Mouse (Mus musculus) gastrocnemius, adult 8-10 months (tissue): ENCODE data around the gene Uba5. TPM values are rescaled to one million over a fixed set of nuclear protein-coding genes. Genes with fewer than 3 reads are reported as not detected.

Experiments used
- total RNA-seq, 4 experiments: library from RNA; stranded (reverse); gene quantifications; 2 replicates each; pipeline ENCODE4 v1.2.4; 2022

The Uba5 gene
- total RNA-seq, 4 experiments from 2014 or later = 11.0 to 14.9 (median 12.4) TPM

Other genes starting within 250 kb of the Uba5 start
- 1 to 10 TPM in 3 of 4 experiments, under 1 TPM in 1; 0.99 to 2.7 (median 1.1) TPM for gene Nphp3, start 60.6 kb downstream of the Uba5 start, total RNA-seq
- gene Gm28305, start 22.5 kb downstream of the Uba5 start, total RNA-seq = not detected
- 10 to 100 TPM; 44.8 to 52.2 (median 51.3) TPM for gene Acad11, start 243 bp upstream of the Uba5 start, total RNA-seq
- gene Ackr4, start 63.8 kb upstream of the Uba5 start, total RNA-seq = under 1 TPM in 3 of 4 experiments, not detected in 1; 0.24 to 0.40 (median 0.29) TPM
- 10 to 100 TPM; 25.5 to 31.4 (median 28.0) TPM for gene Dnajc13, start 199.8 kb upstream of the Uba5 start, total RNA-seq